Mouse (Mus musculus): Measurements from ENCODE around the gene Cntfr.

DNA sequence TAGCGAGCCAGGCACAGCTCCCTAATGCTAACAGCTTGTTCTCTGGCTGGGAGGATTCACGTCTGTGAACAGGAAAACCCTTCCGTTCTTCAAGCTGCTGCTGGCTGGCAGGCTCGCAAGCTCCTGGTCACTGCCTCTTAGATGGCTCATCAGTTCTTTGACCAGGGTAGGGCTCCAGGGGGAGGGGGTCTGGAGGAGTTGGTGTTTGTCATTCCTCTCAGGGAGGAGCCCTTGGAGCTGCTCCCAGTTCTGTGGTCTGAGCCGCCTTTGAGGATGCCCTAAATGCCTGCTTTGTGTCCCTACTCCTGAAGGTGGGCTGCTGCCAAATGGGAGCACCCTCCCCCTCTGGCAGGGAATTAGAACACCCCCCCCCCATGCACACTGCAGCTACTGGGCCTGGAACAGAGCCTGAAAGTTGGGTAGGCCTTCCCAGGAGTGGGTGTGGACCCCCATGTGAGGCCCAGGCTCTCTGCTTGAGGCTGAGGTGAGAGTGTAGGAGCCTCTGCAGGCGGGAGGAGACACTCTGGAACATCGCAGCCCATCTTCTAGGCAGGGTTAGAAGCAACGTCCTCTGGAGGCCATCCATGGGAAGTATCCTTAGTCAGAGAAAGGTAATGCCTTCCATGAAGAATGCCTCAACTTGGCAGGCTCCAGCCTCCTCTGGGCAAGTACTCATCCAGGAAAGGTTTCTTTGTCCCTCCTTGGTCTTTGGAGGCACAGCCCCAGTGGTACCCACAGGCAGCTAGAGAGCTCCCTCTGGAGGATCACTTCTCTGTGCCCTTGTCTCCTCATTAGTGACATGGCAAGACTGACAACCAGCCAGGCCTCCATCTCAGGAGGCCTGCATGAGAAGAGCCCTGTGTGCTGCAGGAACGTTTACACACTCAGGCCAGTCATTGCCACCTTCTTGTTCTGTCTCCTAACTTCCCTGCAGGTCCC lies 81.0 kb downstream of the Cntfr start:
- TF ChIP-seq HCFC1 (IDR thresholded peaks at IDR 0.05; ENCODE audit: borderline replicate concordance, insufficient read depth, low read length) (no peak), MAFK (IDR thresholded peaks at IDR 0.05; ENCODE audit: insufficient read depth, low read depth, low read length) (no peak), ZNF384 (IDR thresholded peaks at IDR 0.05; ENCODE audit: low read depth, low read length) (no peak), CHD2 (IDR thresholded peaks at IDR 0.05; ENCODE audit: low read depth, low read length) (no peak), ZC3H11A (IDR thresholded peaks at IDR 0.05; ENCODE audit: borderline replicate concordance, low read depth, low read length) (no peak)
